Mouse (Mus musculus): Measurements from ENCODE around the gene Sel1l3.

The Sel1l3 gene

DNA sequence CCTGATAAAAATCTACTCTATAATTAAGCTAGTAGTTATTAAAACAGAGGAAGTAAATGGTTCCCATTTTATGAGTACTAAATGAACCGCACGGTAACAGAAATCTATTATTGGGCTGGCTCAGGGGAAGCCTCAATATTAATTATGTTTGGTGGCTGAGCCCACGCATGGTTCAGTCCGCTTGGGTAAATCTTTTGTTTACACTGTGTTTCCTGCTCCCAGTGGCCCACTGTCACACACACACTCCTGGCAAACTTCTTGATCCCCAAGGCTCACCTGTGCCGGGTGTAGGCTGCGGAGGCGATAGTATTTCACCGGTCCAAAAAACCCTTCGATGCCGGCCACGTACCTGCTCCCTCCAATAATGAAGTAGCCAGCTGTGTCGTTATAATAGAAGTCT lies 39.3 kb downstream of the Sel1l3 start:
- in situ Hi-C loops (cut with MboI): no loop called here

- in situ Hi-C loops (cut with MboI): no loop called here
Measured at GRCm38 (mm10) chr5:53172908-53173307, 40.8 kb downstream of the Sel1l3 start.

DNA sequence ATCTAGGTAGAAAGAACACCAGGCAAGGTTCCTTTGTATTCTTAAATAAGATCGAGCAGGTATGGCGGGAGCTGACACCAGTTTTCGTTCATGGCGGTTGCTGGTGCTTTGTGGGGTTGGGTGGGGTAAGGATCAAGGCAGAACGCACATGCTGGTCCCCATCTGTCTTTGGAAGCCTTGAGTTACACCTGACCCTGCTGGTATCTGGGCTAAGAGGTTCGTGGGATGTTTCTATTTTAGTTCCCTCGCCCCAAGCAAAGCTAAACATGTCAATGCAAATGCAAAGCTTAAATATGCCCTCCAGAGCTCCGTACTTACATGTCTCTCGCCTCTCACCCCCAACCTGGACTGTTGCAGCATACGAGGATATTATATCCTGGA lies 41.5 kb downstream of the Sel1l3 start:
- in situ Hi-C loops (cut with MboI): no loop called here

- in situ Hi-C loops (cut with MboI): no loop called here
Measured at GRCm38 (mm10) chr5:53171611-53172255, 42.0 kb downstream of the Sel1l3 start.

DNA sequence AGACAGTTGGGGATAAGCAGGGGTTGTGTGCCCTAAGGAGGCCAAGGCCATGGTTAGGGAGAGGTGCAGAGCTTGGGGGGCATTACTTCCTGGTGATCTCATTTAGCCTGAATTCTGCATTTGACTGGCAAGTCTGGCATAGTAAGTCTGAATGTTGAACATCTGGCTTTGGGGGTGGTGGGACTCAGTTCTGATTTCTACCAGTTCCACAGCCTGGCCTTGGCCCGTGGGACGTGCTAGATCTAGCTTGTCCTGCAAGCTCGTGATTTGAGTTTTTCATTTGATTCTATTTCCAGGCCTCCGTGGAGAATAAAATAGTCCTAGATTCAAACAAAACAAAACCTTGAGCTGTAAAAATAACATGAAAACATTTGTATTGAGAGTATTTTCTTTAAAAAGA lies 46.2 kb downstream of the Sel1l3 start:
- in situ Hi-C loops (cut with MboI): no loop called here

GRCm38 (mm10) chr5:53165672-53166071 lies 48.1 kb downstream of the Sel1l3 start:
- in situ Hi-C loops (cut with MboI): no loop called here

- in situ Hi-C loops (cut with MboI): no loop called here
Measured at GRCm38 (mm10) chr5:53162436-53162835, 51.3 kb downstream of the Sel1l3 start.

DNA sequence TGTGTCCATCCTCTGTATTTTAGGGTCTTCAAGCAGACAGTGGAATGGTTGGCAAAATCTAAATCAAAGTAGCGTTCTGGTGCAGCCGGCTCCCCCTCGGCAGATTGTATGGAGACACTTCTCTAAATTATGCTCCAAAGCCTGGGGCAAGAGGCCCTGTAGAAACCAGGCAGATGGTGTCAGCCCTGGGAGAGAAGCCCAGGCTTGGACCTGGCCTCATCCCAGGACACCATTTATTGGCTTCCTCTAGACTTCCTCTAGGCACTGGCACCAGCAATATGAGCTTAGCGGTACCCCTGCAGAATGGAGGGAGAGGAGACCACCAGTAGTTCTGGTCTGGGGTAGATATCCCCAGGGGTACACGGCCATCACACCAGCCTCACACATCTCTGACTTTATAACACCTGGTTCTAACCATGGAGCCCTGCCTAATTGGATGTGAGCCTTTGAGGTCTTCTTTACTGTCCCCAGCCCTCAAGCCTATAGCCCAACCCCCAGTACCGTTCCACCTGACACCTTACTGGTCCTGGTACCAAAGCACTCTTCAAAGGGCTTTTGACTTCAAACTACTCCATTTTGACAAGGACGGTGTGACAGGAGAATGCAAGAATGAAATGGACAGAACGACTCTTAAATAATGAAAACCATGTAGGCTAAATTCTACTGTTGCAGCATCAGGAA lies 52.1 kb downstream of the Sel1l3 start:
- in situ Hi-C loops (cut with MboI): no loop called here

DNA sequence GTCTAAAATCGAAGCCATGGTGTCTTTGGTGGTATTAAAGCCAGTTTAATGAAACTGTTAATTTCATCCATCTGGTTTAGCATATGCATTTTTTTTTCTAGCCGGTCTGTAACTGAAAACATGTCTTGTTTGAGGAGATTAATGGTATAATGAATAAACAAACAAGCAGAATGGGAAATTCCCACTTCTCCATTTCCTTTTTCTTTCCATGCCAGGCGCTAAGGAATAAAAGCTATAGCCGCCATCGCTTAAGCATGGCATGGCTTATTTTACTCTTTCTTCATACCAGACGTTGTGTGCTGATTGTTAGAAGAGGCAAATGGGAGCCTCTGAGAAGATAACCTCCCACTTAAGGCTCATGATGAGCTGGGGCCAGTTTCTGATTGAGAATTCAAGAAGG lies 53.5 kb downstream of the Sel1l3 start:
- in situ Hi-C loops (cut with MboI): no loop called here

DNA sequence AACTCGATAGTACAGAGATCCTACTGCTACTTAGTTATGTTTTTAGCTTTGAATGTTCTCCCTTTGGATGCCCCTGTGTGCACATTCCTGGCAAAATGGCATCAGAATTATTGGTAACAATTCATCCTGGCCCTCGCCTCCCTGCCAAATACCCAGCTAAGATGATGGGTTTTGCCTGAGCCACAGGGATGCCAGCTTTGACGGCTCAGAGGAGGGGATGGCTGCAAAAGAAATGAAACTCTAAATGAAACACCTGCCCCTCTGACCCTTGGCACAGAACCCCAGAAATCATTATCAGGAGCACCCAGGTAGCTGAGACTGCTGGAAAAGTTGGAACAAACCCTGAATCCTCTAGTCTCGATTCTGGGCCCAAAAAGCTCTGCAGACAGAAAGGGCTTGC lies 54.1 kb downstream of the Sel1l3 start:
- in situ Hi-C loops (cut with MboI): no loop called here

GRCm38 (mm10) chr5:53159166-53159565 lies 54.6 kb downstream of the Sel1l3 start:
- in situ Hi-C loops (cut with MboI): no loop called here

- in situ Hi-C loops (cut with MboI): no loop called here
Measured at GRCm38 (mm10) chr5:53155985-53156679, 57.6 kb downstream of the Sel1l3 start.

DNA sequence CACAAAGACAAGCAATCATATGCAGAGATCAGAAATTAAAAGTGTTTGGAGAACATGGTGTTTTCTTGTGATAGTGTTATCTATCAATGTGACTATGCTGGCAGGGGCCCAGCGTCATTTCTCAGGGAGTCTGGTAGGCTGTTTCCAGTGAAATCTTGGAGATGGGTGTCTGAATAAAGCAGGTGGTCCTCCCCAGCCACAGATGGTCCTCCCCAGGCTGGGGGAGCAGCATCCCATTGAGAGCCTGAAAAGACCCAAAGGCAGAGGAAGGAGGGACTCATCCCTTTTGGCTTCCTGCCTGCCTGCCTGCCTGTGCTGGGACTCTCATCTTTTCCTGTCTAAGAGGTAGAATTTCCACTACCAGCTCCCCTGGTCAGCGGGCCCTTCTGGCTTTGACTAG lies 59.2 kb downstream of the Sel1l3 start:
- in situ Hi-C loops (cut with MboI): no loop called here

DNA sequence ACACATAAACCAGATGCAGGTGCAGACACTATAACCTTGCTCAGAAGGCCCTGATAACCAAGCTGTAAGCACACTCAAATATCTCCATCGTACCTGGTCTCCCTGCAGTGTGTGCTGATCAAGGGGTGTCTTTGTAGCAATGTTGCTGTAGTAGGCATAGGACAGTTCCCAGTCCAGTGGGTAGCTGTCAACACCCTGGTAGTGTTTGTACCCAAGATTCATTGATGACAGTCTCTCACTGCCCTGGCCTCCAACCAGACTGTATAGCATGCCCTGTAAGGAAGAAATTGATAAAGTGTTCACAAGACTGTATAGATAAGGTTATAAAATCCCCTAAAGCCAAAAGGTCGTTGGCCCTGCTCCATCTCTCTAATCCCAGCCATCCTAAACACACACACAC lies 59.6 kb downstream of the Sel1l3 start:
- in situ Hi-C loops (cut with MboI): no loop called here

DNA sequence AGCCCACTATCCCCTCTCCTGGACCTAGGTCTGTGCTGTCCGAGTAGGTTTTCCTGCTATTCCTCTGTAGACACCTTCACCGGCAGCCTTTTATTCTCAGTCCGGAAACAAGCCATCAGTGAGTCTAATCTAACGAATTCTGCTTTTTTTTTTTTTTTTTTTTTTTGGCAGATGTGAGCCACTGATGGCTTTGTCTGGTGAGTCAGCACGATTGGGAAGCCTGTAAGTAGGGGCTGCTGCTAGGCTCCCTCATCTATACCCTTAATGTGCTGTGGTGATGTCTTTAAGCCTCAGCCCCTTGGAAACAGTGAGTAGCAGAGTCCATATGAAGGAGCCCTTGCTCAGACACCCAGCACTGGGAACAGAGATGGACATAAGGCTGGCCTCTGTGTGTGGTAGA lies 60.6 kb downstream of the Sel1l3 start:
- in situ Hi-C loops (cut with MboI): no loop called here

- in situ Hi-C loops (cut with MboI): no loop called here
Measured at GRCm38 (mm10) chr5:53151379-53151960, 62.3 kb downstream of the Sel1l3 start.

- in situ Hi-C loops (cut with MboI): no loop called here
Measured at GRCm38 (mm10) chr5:53148960-53149685, 64.6 kb downstream of the Sel1l3 start.

DNA sequence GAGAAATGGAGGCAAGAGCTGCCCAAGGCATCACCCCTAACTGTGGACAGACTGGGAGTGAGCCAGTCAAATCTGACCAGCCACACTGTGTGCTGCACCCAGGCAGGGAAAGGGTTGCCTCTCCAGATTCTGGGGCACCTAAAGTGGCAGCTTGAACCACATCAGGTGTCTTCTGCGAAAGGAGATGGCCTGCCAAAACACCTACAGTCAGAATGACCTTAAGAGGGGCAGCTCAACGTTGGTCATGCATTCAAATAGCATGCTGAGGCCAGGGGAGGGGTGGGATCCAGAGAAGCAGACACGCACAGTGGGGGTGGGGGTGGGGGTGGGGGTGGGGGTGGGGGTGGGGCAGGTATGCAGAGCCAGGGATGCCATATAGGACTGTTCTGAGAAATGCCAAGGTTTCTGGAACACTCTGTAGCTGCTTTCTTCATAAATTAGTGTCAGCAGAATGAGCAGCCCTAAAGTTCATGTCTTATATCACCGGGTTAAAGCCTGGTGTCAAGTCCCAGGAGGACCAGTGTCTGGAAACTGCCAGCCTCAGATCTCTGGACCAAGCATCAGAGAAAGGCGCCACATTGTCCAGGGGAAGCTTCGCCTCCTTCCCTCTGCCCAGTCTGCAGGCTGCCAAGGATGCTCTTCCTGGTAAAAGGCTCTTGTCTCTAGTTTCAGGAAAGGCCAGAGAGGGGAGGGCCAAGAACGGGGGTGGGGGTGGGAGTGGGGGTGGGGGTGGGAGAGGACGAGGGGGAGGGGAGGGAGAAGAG lies 65.4 kb downstream of the Sel1l3 start:
- in situ Hi-C loops (cut with MboI): no loop called here

DNA sequence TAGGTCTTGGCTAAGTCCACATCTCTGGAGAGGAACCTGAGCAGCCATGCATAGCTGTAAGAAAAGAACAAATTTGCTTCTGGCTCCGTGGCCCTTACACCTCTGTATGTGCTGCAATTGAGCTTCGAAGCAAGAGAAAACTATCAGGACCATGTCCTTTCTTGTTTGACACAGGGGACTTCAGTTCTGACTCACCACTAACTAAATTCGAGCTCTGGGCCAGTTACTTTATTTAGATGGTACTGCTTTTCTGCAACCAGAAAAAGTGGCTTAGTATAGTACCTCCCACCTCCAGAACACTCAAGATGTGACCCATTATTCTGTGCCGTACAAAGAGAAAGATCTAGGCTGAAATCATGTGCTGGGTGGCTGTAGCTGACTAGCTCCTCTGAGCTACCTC lies 66.3 kb downstream of the Sel1l3 start:
- in situ Hi-C loops (cut with MboI): no loop called here

GRCm38 (mm10) chr5:53146684-53147061 lies 67.1 kb downstream of the Sel1l3 start:
- in situ Hi-C loops (cut with MboI): no loop called here

GRCm38 (mm10) chr5:53146049-53146683 lies 67.6 kb downstream of the Sel1l3 start:
- in situ Hi-C loops (cut with MboI): no loop called here
